Mouse (Mus musculus): Measurements from ENCODE around the gene Srebf1.

- TF ChIP-seq CTCF (IDR thresholded peaks at IDR 0.05; ENCODE audit: extremely low read depth, insufficient read depth, low read length) (no peak), POLR2A (IDR thresholded peaks at IDR 0.05; ENCODE audit: extremely low read depth, insufficient read depth, low read length) (no peak)
Measured at GRCm38 (mm10) chr11:60182116-60182670, 40.2 kb downstream of the Srebf1 start.

All from cortical plate, adult 2 months (tissue).